Mouse (Mus musculus): ENCODE results near the gene Upk1a.
A peak's percentile ranks its signal among the peaks of the same experiment; 100 is the strongest.

Gene Upk1a

DNA sequence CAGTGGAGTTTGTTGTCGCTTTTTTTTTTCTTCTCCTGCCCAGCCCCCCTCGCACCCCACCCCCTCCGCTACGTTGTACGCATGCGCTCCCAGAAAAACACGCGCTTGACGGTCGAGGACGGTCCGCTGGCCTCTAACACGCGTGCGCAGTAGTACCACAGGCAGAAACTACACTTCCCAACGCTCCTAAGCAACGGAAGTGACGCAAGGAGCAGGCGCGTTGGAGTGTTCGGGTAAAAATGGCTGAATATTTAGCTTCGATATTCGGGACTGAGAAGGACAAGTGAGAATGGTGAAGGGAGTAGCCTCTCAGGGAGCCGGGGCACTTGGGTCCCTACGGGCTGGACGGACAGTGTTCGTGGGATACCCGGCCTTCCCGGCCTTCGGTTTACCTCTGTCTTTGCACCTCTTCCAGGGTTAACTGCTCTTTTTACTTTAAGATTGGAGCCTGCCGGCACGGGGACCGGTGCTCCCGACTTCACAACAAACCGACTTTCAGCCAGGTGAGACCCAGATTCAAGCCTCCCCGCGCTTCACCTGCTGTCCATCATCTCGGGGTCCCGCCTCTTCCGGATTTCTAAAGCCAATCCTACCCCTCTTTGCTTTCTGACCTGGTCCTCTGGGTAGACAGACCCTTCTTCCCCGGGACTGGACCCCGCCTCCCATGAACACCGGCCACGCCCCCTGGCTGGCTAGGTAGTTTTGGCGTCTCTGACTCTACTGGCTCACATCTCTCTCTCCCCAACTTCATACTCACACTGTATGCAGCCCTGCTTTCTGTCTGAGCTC is 49.3 kb downstream of the Upk1a start, which contains the start of the genes U2af1l4, Gm49396 and Psenen:
TSS of gene U2af1l4 (plus strand) at position 185 of the 789 bp plus-strand sequence.
TSS of gene Gm49396 (plus strand) at position 228 of the 789 bp plus-strand sequence.
TSS of gene Psenen (minus strand) at position 511 of the 789 bp plus-strand sequence.
- Histone ChIP-seq H3K4me3 (replicated peaks; ENCODE audit: low read length) (peak within 1 kb of the TSS; percentile 98), H3K36me3 (ENCODE audit: insufficient read depth, low read length) (peaks cover 45% of the 10 kb centered on the region), H3K9me3 (ENCODE audit: low read length) (no peaks in the 10 kb centered on the region), H3K27me3 (ENCODE audit: insufficient read depth, low read length) (no peaks in the 10 kb centered on the region), H3K4me1 (replicated peaks; ENCODE audit: low read depth, low read length) (peaks cover 72% of the 10 kb centered on the region)
- TF ChIP-seq NANOG (IDR thresholded peaks at IDR 0.05; ENCODE audit: borderline replicate concordance, low read length), result no peak

DNA sequence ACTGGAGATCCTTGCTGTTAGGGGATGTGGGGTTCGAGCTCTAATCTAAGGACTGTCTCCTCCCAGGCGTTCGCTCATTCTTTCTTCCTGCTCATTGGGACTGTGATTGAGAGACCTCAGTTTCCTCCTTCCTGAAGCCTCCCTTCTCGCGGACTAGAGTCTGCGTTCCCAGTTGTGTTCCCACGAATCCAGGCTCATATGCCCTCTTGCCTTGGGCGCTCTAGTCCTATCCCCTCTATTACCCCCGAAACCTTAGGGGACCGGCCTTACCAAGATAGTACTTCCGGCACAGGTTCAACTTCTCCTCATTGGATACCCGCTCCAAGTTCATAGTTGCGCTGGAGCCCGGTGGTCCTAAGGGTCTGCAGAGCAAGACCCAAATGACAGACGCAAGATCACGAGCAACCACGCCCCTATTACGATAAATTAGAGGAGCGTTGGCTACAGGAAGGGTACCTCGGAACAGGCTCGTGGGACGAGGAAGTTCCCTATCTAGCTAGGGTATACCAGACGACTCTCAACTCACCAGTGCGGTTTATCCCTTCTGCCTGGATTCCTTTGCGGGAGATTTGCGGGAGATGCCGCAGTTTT is 50.0 kb downstream of the Upk1a start:
- H3K9me3 ChIP-seq (ENCODE audit: low read length), result no peaks in the 10 kb centered on the region
- TF ChIP-seq CTCF (conservative IDR thresholded peaks at IDR 0.05; ENCODE audit: low read length), result no peak
- TF ChIP-seq POU5F1 (IDR thresholded peaks at IDR 0.05; ENCODE audit: borderline replicate concordance, low read length), result no peak
- TF ChIP-seq NANOG (IDR thresholded peaks at IDR 0.05; ENCODE audit: borderline replicate concordance, low read length), result no peak
- peaks cover 43% of the 10 kb centered on the region for H3K36me3 ChIP-seq (ENCODE audit: insufficient read depth, low read length)
- peak overlapping the region; percentile 98 for H3K4me3 ChIP-seq (replicated peaks; ENCODE audit: low read length)
- no peaks in the 10 kb centered on the region for H3K27me3 ChIP-seq (ENCODE audit: insufficient read depth, low read length)
- H3K4me1 ChIP-seq (replicated peaks; ENCODE audit: low read depth, low read length), result peaks cover 75% of the 10 kb centered on the region

DNA sequence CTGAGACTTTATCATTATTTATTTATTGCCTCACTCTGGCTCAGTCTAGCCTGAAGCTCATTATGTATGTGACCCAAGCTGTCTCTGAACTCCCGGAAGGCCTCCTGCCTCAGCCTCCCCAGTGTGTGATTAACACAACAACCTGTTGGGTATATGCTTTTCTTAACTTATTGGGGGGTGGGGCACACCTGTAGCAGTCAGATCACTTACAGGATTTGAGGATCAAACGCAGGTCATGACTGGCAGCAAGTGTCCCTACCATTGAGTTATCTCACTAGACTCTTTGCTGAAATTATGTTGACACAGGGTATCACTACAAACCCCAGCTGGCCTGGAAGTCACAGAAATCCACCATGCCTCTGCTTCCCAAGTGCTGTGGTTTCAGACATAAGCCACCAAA is 52.4 kb downstream of the Upk1a start:
- H3K4me1 ChIP-seq (replicated peaks; ENCODE audit: low read depth, low read length), result peaks cover 74% of the 10 kb centered on the region
- H3K36me3 ChIP-seq (ENCODE audit: insufficient read depth, low read length), result peaks cover 44% of the 10 kb centered on the region
- no peak overlapping the region for H3K4me3 ChIP-seq (replicated peaks; ENCODE audit: low read length)
- TF ChIP-seq CTCF (conservative IDR thresholded peaks at IDR 0.05; ENCODE audit: low read length), result no peak
- no peak for TF ChIP-seq NANOG (IDR thresholded peaks at IDR 0.05; ENCODE audit: borderline replicate concordance, low read length)
- TF ChIP-seq POU5F1 (IDR thresholded peaks at IDR 0.05; ENCODE audit: borderline replicate concordance, low read length), result no peak
- H3K9me3 ChIP-seq (ENCODE audit: low read length), result no peaks in the 10 kb centered on the region
- H3K27me3 ChIP-seq (ENCODE audit: insufficient read depth, low read length), result no peaks in the 10 kb centered on the region

DNA sequence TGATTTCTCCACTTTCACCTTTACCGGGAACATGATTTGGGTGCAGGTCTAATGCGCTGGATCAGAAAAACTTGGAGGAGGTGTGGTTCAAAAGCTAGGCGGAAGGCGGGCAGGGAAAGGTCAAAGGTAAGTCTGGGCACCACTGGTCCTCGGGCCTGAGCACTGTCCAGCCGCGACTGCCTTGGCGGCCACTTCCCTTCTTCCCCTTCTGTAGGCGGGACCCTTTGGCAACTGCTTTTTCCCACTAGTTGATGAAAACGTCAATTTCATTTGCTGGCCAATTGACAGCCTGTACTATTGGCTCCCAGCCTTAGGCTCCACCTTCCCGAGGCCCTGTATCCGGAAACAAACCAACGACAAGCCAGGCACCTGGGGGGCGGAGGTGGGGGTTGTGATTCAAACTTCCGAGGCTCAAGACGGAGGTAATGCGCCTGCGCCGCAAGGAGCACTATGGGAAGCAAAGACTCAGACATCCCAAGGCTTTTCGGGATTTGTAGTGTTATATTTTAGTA is 53.1 kb downstream of the Upk1a start, which contains the start of gene Lin37:
TSS of gene Lin37 (minus strand) at position 396 of the 512 bp plus-strand sequence.
- Histone ChIP-seq H3K4me3 (replicated peaks; ENCODE audit: low read length) (peak within 1 kb of the TSS; percentile 90), H3K27me3 (ENCODE audit: insufficient read depth, low read length) (no peaks in the 10 kb centered on the region), H3K36me3 (ENCODE audit: insufficient read depth, low read length) (peaks cover 44% of the 10 kb centered on the region), H3K4me1 (replicated peaks; ENCODE audit: low read depth, low read length) (peaks cover 73% of the 10 kb centered on the region), H3K9me3 (ENCODE audit: low read length) (no peaks in the 10 kb centered on the region)
- no peak for TF ChIP-seq NANOG (IDR thresholded peaks at IDR 0.05; ENCODE audit: borderline replicate concordance, low read length)
- TF ChIP-seq POU5F1 (IDR thresholded peaks at IDR 0.05; ENCODE audit: borderline replicate concordance, low read length), result no peak
- no peak for TF ChIP-seq CTCF (conservative IDR thresholded peaks at IDR 0.05; ENCODE audit: low read length)

DNA sequence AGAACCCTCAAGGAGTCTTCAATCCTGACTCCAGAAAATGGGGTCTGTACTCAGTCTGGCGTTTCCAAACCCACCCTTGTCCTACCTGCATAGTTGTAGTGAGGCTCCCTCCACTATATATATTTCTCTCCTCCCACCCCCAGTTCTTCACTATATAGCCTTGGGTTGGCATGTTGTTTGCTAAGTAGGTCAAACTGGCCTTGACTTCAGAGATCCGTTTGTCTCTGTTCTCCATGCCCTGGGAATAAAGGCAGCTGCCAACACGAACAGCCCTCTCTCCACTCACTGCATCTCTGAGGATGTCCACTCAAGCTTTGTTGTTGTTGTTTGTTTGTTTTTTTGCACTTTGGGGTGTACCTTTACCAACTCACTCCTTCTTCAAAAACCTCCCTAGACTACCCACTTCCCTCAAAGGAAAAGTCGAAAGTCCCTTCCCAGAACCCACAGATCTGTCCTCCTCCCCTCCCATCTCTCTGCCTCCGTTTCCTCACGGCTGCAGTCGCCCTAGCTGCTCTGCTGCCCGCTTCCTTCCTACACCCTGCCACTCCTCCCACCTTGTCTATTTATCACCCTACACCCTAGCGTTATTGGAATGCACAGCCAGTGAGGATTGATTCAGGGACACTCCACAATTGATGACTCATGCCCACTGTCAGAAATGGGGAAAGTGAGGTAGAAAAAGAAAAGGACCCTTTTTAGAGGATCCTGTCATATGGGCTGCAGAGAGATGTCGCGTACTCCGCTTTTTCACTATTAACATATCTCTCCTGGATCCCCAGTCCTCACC is 53.8 kb downstream of the Upk1a start:
- peak overlapping the region; percentile 90 for H3K4me3 ChIP-seq (replicated peaks; ENCODE audit: low read length)
- TF ChIP-seq POU5F1 (IDR thresholded peaks at IDR 0.05; ENCODE audit: borderline replicate concordance, low read length) (no peak), CTCF (conservative IDR thresholded peaks at IDR 0.05; ENCODE audit: low read length) (no peak), NANOG (IDR thresholded peaks at IDR 0.05; ENCODE audit: borderline replicate concordance, low read length) (no peak)
- H3K9me3 ChIP-seq (ENCODE audit: low read length), result no peaks in the 10 kb centered on the region
- no peaks in the 10 kb centered on the region for H3K27me3 ChIP-seq (ENCODE audit: insufficient read depth, low read length)
- H3K36me3 ChIP-seq (ENCODE audit: insufficient read depth, low read length), result peaks cover 43% of the 10 kb centered on the region
- H3K4me1 ChIP-seq (replicated peaks; ENCODE audit: low read depth, low read length), result peaks cover 73% of the 10 kb centered on the region

DNA sequence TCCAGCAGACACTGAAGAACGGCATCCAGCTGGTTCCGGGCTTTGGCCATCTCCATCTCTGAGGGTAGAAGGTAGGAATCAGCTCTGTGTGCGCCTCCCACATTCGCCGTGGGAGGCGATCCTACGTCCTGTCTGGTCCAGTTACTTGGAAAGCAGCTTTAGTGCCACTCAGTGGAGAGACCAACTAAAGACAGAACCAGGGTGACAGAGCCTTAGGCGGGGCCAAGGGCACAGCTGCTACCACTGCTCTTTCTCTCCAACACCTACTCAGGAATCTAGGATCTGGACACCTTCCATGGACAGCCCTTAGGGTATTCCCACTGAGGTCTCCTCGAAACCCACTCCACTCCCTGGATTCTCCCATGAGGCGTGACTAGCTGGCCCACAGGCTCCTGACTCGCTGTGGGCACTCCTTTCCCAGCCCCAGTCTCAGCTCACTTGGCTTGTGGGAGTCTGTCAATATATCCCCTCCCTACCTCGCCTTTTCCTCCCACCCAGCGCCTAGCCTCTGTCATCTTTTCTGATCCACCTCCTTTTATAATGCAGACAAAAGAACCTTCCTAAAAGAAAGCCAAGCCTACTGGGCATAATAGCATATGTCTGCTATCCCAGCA is 54.6 kb downstream of the Upk1a start:
- TF ChIP-seq CTCF (conservative IDR thresholded peaks at IDR 0.05; ENCODE audit: low read length) (no peak), NANOG (IDR thresholded peaks at IDR 0.05; ENCODE audit: borderline replicate concordance, low read length) (no peak), POU5F1 (IDR thresholded peaks at IDR 0.05; ENCODE audit: borderline replicate concordance, low read length) (no peak)
- peaks cover 43% of the 10 kb centered on the region for H3K36me3 ChIP-seq (ENCODE audit: insufficient read depth, low read length)
- H3K4me3 ChIP-seq (replicated peaks; ENCODE audit: low read length), result peak overlapping the region; percentile 90
- no peaks in the 10 kb centered on the region for H3K9me3 ChIP-seq (ENCODE audit: low read length)
- H3K27me3 ChIP-seq (ENCODE audit: insufficient read depth, low read length), result no peaks in the 10 kb centered on the region
- peaks cover 80% of the 10 kb centered on the region for H3K4me1 ChIP-seq (replicated peaks; ENCODE audit: low read depth, low read length)

DNA sequence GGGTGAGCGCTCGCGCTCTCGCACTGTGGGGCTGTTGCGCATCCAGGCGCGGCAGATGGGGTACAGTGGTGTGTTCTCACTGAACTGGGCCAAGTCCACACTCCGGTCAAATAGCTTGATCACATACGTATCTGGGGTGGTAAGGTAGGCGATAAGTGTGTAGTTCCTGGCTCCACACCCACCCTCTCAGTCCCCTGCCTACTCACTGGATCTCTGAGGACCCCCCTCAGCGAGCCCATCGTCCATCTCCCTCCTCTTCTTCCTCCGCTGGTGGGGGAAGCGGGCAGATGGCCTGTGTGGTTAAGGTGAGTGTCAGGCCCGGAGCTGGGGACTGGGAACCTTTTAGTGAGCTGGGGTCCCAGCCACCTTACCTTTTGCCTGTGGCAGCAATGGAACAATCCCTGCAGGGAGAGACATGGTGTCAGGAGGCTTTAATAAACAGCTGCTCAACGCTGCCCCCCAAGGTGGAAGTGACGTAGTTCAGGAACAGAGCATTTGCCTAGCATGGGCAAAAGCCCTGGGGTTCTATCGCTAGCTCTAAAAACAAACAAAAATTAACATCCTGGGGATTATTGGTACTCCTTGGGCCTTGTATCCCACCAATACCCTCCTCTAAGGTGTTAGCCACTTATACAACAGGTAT is 55.6 kb downstream of the Upk1a start:
- peaks cover 43% of the 10 kb centered on the region for H3K36me3 ChIP-seq (ENCODE audit: insufficient read depth, low read length)
- peaks cover 80% of the 10 kb centered on the region for H3K4me1 ChIP-seq (replicated peaks; ENCODE audit: low read depth, low read length)
- H3K9me3 ChIP-seq (ENCODE audit: low read length), result no peaks in the 10 kb centered on the region
- no peak overlapping the region; the same call in 1 of the 2 replicates for H3K4me3 ChIP-seq (replicated peaks; ENCODE audit: low read length)
- TF ChIP-seq CTCF (conservative IDR thresholded peaks at IDR 0.05; ENCODE audit: low read length), result no peak
- TF ChIP-seq POU5F1 (IDR thresholded peaks at IDR 0.05; ENCODE audit: borderline replicate concordance, low read length), result no peak
- no peak for TF ChIP-seq NANOG (IDR thresholded peaks at IDR 0.05; ENCODE audit: borderline replicate concordance, low read length)
- no peaks in the 10 kb centered on the region for H3K27me3 ChIP-seq (ENCODE audit: insufficient read depth, low read length)
